Mouse (Mus musculus): ENCODE data around the gene Pard3. TPM values are rescaled to one million over a fixed set of nuclear protein-coding genes. Genes with fewer than 3 reads are reported as not detected.

Gene Pard3
- polyA plus RNA-seq, 1 experiment from 2014 or later = 5.4 TPM

- 53% methylated on average over 2 of the region's 2 CpGs for WGBS (ENCODE audit: insufficient replicate concordance)
- ATAC-seq (ENCODE audit: low read depth) (no peak), DNase-seq (no peak)
- Histone ChIP-seq H3K4me1 (replicated peaks) (peaks cover 8% of the 10 kb centered on the region; the same call in 1 of the 2 replicates), H3K27me3 (no peaks in the 10 kb centered on the region), H3K36me3 (no peaks in the 10 kb centered on the region), H3K9me3 (replicated peaks) (no peaks in the 10 kb centered on the region), H3K9ac (0 out of 2 replicates have a peak overlapping the region, but pooled peaks have one; percentile 29), H3K4me2 (no peak overlapping the region), H3K27ac (no peak overlapping the region), H3K4me3 (replicated peaks) (no peak overlapping the region)
These were observed 40.9 kb downstream of the Pard3 start for GRCm38 (mm10) chr8:127104616-127105015.

DNA sequence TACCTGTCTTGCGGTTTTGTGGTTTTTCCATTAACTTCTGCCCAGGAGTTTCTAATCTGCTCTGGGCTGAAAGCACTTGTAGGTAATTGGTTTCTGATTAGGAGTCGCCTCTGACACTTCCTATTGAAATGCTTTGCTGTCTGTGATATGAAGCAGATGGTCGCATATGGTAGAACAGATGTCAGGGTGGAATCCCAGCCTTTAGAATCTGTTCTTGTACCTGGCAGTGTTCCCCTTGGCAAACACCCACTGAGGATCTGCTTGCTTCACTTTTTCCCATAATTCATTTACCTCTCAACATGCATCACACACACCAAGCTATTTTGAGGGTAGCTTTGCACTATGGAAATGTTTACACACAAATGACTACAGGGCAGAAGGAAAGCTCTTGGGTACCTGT lies 44.2 kb downstream of the Pard3 start:
- Histone ChIP-seq H3K9me3 (replicated peaks) (no peaks in the 10 kb centered on the region), H3K27ac (no peak overlapping the region), H3K4me2 (no peak overlapping the region), H3K4me1 (replicated peaks) (peaks cover 9% of the 10 kb centered on the region; the same call in 1 of the 2 replicates), H3K36me3 (no peaks in the 10 kb centered on the region), H3K4me3 (replicated peaks) (no peak overlapping the region), H3K27me3 (no peaks in the 10 kb centered on the region), H3K9ac (no peak overlapping the region)
- WGBS (ENCODE audit: insufficient replicate concordance) = 39% methylated on average over 3 of the region's 3 CpGs
- DNase-seq (no peak), ATAC-seq (ENCODE audit: low read depth) (no peak)

- 65% methylated on average over 5 of the region's 5 CpGs for WGBS (ENCODE audit: insufficient replicate concordance)
- Histone ChIP-seq H3K9me3 (replicated peaks) (no peaks in the 10 kb centered on the region), H3K27ac (no peak overlapping the region), H3K36me3 (no peaks in the 10 kb centered on the region), H3K4me2 (no peak overlapping the region), H3K9ac (no peak overlapping the region), H3K4me3 (replicated peaks) (no peak overlapping the region), H3K27me3 (no peaks in the 10 kb centered on the region), H3K4me1 (replicated peaks) (peaks cover 5% of the 10 kb centered on the region; the same call in 1 of the 2 replicates)
- no peak for DNase-seq
- no peak for ATAC-seq (ENCODE audit: low read depth)
These were observed 49.5 kb downstream of the Pard3 start for GRCm38 (mm10) chr8:127113209-127113608.

DNA sequence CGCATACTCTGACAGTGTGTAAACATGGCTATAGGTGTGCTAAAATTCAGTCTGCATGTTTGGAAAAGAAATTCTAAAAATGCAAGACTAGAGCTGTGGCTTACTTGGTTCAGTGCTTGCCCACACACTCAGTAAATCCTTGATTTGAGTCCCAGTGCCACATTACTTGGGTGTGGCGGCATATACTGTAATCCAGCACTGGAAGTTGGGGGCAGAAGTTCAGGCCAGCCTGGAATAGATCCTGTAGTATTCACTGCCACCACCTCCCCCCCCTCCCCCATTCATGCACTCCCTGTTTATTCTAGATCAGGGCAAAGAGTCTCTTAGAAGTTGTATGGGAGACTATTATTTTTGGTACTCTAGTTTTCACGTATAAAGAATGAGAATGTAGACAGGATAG lies 52.1 kb downstream of the Pard3 start:
- Histone ChIP-seq H3K36me3 (no peaks in the 10 kb centered on the region), H3K4me3 (replicated peaks) (no peak overlapping the region), H3K27ac (no peak overlapping the region), H3K9me3 (replicated peaks) (no peaks in the 10 kb centered on the region), H3K27me3 (no peaks in the 10 kb centered on the region), H3K9ac (no peak overlapping the region), H3K4me2 (no peak overlapping the region), H3K4me1 (replicated peaks) (no peaks in the 10 kb centered on the region; the same call in 1 of the 2 replicates)
- WGBS (ENCODE audit: insufficient replicate concordance) = 61% methylated on average over 3 of the region's 3 CpGs
- ATAC-seq (ENCODE audit: low read depth) (peak; percentile 34), DNase-seq (no peak)

GRCm38 (mm10) chr8:127118373-127118861 lies 54.7 kb downstream of the Pard3 start:
- no peak overlapping the region for H3K4me3 ChIP-seq (replicated peaks)
- no peak overlapping the region for H3K27ac ChIP-seq
- peaks cover 3% of the 10 kb centered on the region; the same call in 1 of the 2 replicates for H3K4me1 ChIP-seq (replicated peaks)

DNA sequence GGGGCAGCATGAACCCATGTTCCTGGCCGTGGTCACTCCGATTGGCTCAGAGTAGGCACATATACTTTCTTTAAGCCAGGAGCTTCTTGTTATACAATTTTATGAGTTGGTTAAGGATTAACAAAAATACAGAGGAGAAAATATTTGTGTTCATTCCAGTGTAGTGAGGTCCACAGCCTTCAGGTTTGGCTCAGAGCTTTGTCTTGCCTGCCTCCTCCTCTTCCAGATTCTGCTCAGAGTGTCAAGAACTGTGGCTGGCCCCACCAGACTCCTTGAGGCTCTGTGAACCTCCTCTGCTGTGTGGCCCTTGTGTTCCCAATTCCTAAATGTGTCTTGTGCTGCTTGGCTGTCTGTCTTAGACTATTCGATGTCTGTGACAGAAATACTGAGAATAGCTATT lies 59.7 kb downstream of the Pard3 start:
- Histone ChIP-seq H3K9ac (no peak overlapping the region), H3K36me3 (no peaks in the 10 kb centered on the region)
- DNase-seq = no peak

More at GRCm38 (mm10) chr8:127118373-127118861, 54.7 kb downstream of the Pard3 start:
- 69% methylated on average over 11 of the region's 11 CpGs for WGBS (ENCODE audit: insufficient replicate concordance)
- Histone ChIP-seq H3K4me2 (no peak overlapping the region), H3K9ac (no peak overlapping the region), H3K27me3 (no peaks in the 10 kb centered on the region), H3K36me3 (no peaks in the 10 kb centered on the region), H3K9me3 (replicated peaks) (no peaks in the 10 kb centered on the region)
- DNase-seq = no peak
- no peak for ATAC-seq (ENCODE audit: low read depth)

DNA sequence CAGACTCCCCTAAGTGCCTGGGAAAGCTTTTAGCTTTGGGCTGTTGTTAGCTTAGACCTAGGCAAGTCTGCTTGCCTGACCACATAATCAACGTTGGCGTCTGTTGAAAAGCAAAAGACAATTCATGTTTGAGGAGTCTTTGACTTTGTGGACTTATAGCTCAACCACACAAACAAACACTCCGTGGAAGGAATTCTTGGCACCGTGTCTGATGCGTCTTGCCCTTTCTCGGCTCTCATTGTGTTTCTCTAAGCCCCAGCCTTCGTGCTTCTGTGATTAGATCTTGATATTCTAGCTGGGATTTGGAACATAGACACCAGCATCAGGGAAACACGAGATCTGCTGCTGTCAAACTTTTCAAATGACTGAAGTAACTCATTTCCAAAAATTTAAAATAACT lies 61.1 kb downstream of the Pard3 start:
- DNase-seq (no peak), ATAC-seq (ENCODE audit: low read depth) (no peak)
- H3K27me3 ChIP-seq = no peaks in the 10 kb centered on the region
- H3K4me1 ChIP-seq (replicated peaks) = peaks cover 21% of the 10 kb centered on the region
- H3K4me3 ChIP-seq (replicated peaks) = no peak overlapping the region
- H3K9me3 ChIP-seq (replicated peaks) = no peaks in the 10 kb centered on the region
- H3K27ac ChIP-seq = no peak overlapping the region
- H3K9ac ChIP-seq = no peak overlapping the region
- no peaks in the 10 kb centered on the region for H3K36me3 ChIP-seq
- WGBS (ENCODE audit: insufficient replicate concordance) = 41% methylated on average over 8 of the region's 8 CpGs
- H3K4me2 ChIP-seq = no peak overlapping the region

More for the DNA sequence above, 59.7 kb downstream of the Pard3 start:
- 70% methylated on average over 3 of the region's 3 CpGs for WGBS (ENCODE audit: insufficient replicate concordance)
- Histone ChIP-seq H3K4me2 (no peak overlapping the region), H3K27ac (no peak overlapping the region), H3K4me3 (replicated peaks) (no peak overlapping the region), H3K4me1 (replicated peaks) (peaks cover 17% of the 10 kb centered on the region), H3K27me3 (no peaks in the 10 kb centered on the region), H3K9me3 (replicated peaks) (no peaks in the 10 kb centered on the region)
- no peak for ATAC-seq (ENCODE audit: low read depth)

GRCm38 (mm10) chr8:127125686-127126683 lies 62.3 kb downstream of the Pard3 start:
- H3K4me1 ChIP-seq (replicated peaks) = peaks cover 21% of the 10 kb centered on the region
- no peak overlapping the region for H3K9ac ChIP-seq
- H3K36me3 ChIP-seq = no peaks in the 10 kb centered on the region
- peak overlapping the region; percentile 36 for H3K4me2 ChIP-seq
- no peaks in the 10 kb centered on the region for H3K27me3 ChIP-seq
- whole genome bisulfite sequencing (ENCODE audit: insufficient replicate concordance) = 56% methylated on average over 11 of the region's 11 CpGs
- H3K4me3 ChIP-seq (replicated peaks) = 0 out of 2 replicates have a peak overlapping the region, but pooled peaks have one; percentile 8
- H3K27ac ChIP-seq = no peak overlapping the region
- ATAC-seq (ENCODE audit: low read depth) (no peak; the same call in 1 of the 2 replicates), DNase-seq (no peak)
- H3K9me3 ChIP-seq (replicated peaks) = no peaks in the 10 kb centered on the region

DNA sequence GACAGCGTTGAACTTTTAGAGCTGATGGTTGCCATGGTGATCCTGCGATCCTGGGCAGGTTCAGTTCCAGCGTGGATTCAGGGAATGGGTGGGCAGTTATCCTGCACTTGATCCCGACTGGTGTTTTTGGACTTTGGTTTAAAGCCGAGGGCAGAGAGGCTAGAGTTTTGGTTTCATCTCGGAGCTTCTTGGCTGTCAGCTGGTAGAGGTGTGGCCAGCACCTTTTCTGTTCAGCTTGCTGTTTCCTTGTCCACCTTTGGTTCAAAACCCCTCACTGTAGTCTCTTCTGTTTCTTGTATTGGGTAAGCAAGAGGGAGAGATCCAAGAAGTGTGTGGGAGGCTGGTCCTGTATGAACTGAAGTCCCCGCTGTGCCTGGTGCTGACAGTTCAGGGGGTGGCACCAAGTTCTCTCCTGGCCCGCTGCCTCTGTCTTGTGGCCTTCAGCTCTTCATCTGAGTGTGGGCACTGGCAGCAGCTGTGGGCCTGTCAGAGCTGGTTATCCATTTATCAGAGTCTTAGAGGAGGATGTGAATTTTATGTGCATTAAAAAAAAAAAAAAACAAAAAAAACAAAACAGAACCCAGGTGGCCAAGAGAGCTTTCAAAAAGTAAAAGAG lies 65.2 kb downstream of the Pard3 start:
- H3K4me3 ChIP-seq (replicated peaks) = no peak overlapping the region
- no peak overlapping the region for H3K27ac ChIP-seq
- ATAC-seq (ENCODE audit: low read depth) = no peak
- no peak for DNase-seq
- H3K4me2 ChIP-seq = peak overlapping the region; percentile 19; the same call in 1 of the 2 replicates
- no peak overlapping the region for H3K9ac ChIP-seq
- H3K4me1 ChIP-seq (replicated peaks) = peaks cover 18% of the 10 kb centered on the region
- H3K27me3 ChIP-seq = no peaks in the 10 kb centered on the region
- WGBS (ENCODE audit: insufficient replicate concordance) = 56% methylated on average over 8 of the region's 8 CpGs
- H3K36me3 ChIP-seq = no peaks in the 10 kb centered on the region
- H3K9me3 ChIP-seq (replicated peaks) = no peaks in the 10 kb centered on the region

DNA sequence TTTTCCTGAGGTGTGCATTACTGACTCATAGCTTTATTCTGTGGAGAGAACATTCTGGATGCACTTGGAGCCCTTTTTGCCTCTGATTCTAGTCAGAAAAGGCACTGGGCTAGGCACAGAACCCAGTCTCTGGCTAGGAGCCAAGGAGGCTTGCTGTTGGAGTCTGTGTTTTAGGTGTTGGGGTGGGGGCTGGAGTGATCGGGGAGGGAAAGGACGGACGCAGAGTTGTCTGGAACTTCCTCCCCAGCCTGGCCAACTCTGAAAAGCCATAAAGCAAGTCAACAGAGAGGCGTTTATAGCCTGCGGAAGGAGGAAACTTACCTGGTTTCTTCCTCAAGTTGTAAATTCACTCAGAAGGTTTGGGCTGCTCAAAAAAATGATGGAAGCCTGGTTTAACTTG lies 70.6 kb downstream of the Pard3 start:
- H3K9ac ChIP-seq = no peak overlapping the region
- H3K36me3 ChIP-seq = no peaks in the 10 kb centered on the region
- DNase-seq = no peak
- H3K27ac ChIP-seq = no peak overlapping the region
- no peak for ATAC-seq (ENCODE audit: low read depth)
- H3K27me3 ChIP-seq = no peaks in the 10 kb centered on the region
- H3K4me1 ChIP-seq (replicated peaks) = peaks cover 8% of the 10 kb centered on the region
- H3K4me3 ChIP-seq (replicated peaks) = no peak overlapping the region
- WGBS (ENCODE audit: insufficient replicate concordance) = 32% methylated on average over 5 of the region's 5 CpGs
- no peak overlapping the region for H3K4me2 ChIP-seq
- H3K9me3 ChIP-seq (replicated peaks) = no peaks in the 10 kb centered on the region

DNA sequence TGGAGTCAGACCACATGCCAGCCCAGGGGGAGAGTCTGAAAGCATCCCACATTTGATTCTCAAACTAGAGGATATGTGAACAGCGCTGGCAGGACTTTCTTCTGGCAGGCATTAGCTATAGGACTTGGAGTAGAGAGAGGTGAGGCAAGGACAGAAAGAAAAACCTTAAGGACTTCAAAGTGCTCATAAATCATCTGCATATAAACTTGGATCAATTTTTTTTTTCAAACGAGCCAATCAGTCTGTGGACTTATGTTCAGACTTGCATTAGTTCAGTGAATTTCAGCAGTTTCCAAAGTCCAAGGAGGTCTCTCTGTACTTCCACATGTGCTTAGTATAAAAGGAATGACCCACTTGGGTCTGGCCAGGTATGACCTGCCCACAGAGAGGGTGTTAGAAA lies 72.5 kb downstream of the Pard3 start:
- Histone ChIP-seq H3K36me3 (no peaks in the 10 kb centered on the region), H3K4me1 (replicated peaks) (peaks cover 8% of the 10 kb centered on the region; the same call in 1 of the 2 replicates), H3K9me3 (replicated peaks) (no peaks in the 10 kb centered on the region), H3K4me2 (no peak overlapping the region; the same call in 1 of the 2 replicates), H3K27ac (no peak overlapping the region), H3K4me3 (replicated peaks) (no peak overlapping the region), H3K9ac (no peak overlapping the region), H3K27me3 (no peaks in the 10 kb centered on the region)
- ATAC-seq (ENCODE audit: low read depth) = no peak
- 37% methylated on average over 2 of the region's 2 CpGs for WGBS (ENCODE audit: insufficient replicate concordance)
- no peak for DNase-seq
